Mouse (Mus musculus) adrenal gland, adult 18-20 months (tissue): ENCODE measurements around the gene Scn3a. TPM values are rescaled to one million over a fixed set of nuclear protein-coding genes. Genes with fewer than 3 reads are reported as not detected.
"Not testable (repeated sequence)": the region's sequence is repeated elsewhere in the genome, so short reads cannot be mapped to it uniquely, and the experiment has no call there.

Experiments used
- DNase-seq, 2 experiments: peaks; one replicate each; pipeline ENCODE4 v3.0.0; 2021 to 2022; ENCODE audit warnings: low spot score in 2 of 2
- total RNA-seq, 2 experiments: library from RNA; stranded (reverse); gene quantifications; 1 replicate in 1 of 2; 2 replicates in 1 of 2; pipeline ENCODE4 v1.2.3; 2021

Gene Scn3a
- total RNA-seq, 2 experiments from 2014 or later, result 4.4 to 5.5 TPM

- no peak for DNase-seq
These were observed 59.2 kb downstream of the Scn3a start for GRCm38 (mm10) chr2:65508217-65508616.

DNA sequence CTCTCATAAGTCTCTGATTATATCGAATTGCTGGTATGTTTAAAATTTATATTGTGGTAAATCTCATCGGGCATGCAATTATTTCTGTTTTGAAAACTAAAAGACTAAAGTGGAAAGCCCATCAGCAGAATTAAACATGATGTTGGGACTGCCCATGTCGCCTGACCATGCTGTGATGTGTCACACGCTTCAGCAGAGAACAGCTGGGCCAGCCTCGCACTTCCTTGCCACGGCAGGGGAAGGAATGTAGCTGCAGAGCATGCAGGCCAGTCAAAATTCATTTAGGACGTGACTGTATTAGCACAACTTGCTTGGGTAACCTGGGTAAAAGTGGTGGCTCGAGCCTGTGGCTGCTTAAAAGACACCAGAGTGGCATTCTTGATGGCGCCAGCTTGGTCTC lies 77.0 kb downstream of the Scn3a start:
- no peak for DNase-seq

- no peak for DNase-seq
These were observed 84.0 kb downstream of the Scn3a start for GRCm38 (mm10) chr2:65483434-65483833.

DNA sequence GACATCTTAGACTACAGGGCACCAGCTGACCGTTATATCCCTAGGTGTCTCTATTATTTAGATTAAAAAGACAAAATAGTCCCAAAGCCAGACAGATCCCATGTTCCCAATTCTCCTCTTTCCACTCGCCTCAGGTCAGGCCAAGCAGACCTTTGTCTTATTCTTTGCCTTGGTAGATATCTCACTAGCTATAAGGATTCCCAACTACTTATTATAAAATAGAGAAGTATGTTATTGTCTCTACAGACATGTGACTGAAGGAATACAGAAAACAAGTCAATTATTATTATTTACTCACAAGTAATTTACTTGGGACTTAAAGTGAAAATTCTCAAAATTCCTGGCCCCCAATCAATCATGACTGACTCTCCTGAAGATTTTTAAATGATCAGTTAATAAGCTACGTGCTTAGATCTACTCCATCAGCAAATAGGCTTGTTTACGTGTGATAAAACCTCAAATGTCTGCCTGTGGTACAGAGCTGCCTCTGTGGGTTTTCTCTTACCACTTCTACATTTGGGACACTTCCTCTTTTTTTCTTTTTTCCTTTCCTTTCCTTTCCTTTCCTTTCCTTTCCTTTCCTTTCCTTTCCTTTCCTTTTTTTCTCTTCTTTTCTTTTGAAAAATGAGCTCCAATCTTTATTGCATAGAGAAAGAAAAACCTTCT lies 86.3 kb downstream of the Scn3a start:
- no peak for DNase-seq

GRCm38 (mm10) chr2:65471311-65471882 lies 96.0 kb downstream of the Scn3a start:
- DNase-seq, result no peak

GRCm38 (mm10) chr2:65465694-65466093 lies 101.7 kb downstream of the Scn3a start:
- DNase-seq, result no peak

- DNase-seq, result no peak
These were observed 113.7 kb downstream of the Scn3a start for GRCm38 (mm10) chr2:65453763-65454162.

GRCm38 (mm10) chr2:65451401-65452078 lies 115.9 kb downstream of the Scn3a start:
- not testable (repeated sequence) for DNase-seq

- no peak for DNase-seq
These were observed 116.7 kb downstream of the Scn3a start for GRCm38 (mm10) chr2:65450449-65451360.

DNA sequence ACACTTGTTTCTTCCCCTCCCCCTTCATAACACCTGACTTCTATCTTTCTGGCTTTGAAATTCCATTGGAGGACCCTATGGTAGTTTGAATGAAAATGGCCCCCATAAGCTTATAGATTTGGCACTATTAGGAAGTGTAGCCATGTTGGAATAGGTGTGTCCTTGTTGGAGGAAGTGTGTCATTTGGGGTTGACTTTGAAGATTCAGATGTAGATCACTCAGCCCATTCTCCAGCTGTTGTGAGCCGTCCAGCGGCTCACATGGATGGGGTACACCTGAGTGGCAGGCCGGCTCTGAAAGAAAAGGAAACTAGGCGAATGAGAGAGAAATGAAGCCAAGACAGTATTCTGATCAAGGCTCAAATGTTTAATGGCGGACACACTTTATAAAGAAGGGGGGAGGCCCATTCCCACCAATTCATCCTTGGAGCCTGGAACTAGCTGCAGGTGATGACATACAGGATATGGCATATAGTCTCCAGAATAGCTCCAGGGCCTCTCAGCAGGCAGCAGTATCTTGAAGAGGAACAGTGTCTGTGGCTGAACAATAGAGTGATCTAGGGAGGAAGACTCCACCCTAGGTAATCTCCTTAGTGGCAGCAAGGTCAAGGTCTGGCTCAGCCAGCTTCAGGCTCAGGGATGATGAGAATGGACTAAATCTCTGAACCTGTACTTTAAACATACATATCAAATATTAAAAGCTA lies 118.2 kb downstream of the Scn3a start:
- no peak for DNase-seq

- DNase-seq, result no peak
These were observed 124.3 kb downstream of the Scn3a start for GRCm38 (mm10) chr2:65443082-65443481.

GRCm38 (mm10) chr2:65441566-65441965 lies 125.9 kb downstream of the Scn3a start:
- DNase-seq, result peak; percentile 6 to 18

GRCm38 (mm10) chr2:65441110-65441509 lies 126.3 kb downstream of the Scn3a start:
- DNase-seq, result no peak

DNA sequence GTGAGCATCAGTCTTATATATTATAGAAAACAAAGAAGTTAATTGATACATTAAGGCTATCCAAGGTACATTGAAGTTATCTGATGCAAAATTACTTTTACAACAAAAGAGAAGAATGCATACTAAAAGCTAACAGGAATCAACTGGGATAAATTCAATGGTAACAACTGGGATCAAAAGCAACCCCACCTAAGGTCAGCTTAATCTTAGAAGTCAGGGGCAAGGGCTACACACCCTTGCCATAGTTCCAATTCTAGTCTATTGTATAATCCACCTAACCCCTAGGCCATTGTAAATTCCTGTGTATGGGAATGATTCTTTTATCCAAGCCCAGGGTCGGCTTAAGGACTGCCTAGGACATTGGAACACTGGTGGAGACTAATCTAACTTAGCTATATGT lies 130.5 kb downstream of the Scn3a start:
- DNase-seq, result no peak

- DNase-seq, result no peak
These were observed 143.9 kb downstream of the Scn3a start for GRCm38 (mm10) chr2:65423501-65423900.

GRCm38 (mm10) chr2:65421259-65422255 lies 145.9 kb downstream of the Scn3a start:
- no peak for DNase-seq

GRCm38 (mm10) chr2:65418608-65419007 lies 148.8 kb downstream of the Scn3a start:
- DNase-seq, result no peak

DNA sequence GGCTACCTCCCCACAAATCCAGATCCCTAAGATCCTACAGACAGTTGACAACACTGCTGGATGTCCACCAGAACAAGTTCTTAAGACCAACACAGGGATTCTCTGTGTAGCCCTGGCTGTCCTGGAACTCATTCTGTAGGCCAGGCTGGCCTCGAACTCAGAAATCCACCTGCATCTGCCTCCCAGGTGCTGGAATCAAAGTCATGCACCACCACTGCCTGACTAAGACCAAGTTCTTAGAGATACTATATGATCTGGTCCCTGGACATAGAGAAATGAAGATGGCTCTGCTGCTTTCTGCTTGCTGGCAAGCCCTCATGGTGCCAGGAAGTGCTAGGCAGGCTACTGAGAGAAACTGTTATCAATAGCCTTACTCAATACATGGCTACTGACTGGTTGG lies 150.9 kb downstream of the Scn3a start:
- no peak for DNase-seq

- DNase-seq, result no peak
These were observed 152.1 kb downstream of the Scn3a start for GRCm38 (mm10) chr2:65415294-65415693.
